Mouse (Mus musculus) intestine, embryonic 15.5 days (tissue): Measurements from ENCODE around the gene Stk19. TPM values are rescaled to one million over a fixed set of nuclear protein-coding genes. Genes with fewer than 3 reads are reported as not detected.

Experiments
- ATAC-seq: fragments of 200-750 bp; cut with Nextera tagmentation; 2 replicates; pipeline ENCODE4 v1.8.0; 2017; ENCODE audit warnings: moderate TSS enrichment, moderate library complexity
- H3K27ac ChIP-seq: fragments of 300-500 bp; sonication (generic); 2 replicates; pipeline ENCODE4 v1.5.1; 2015; ENCODE audit warnings: mild to moderate bottlenecking, inconsistent platforms
- H3K27me3 ChIP-seq: fragments of 300-500 bp; sonication (generic); replicated peaks from 2 replicates; pipeline ENCODE4 v1.6.1; 2015; ENCODE audit warnings: inconsistent platforms
- H3K36me3 ChIP-seq: fragments of 300-500 bp; sonication (generic); 2 replicates; pipeline ENCODE4 v1.6.1; 2015; ENCODE audit warnings: inconsistent platforms
- H3K4me1 ChIP-seq: fragments of 300-500 bp; sonication (generic); replicated peaks from 2 replicates; pipeline ENCODE4 v1.6.1; 2015; ENCODE audit warnings: inconsistent platforms
- H3K4me2 ChIP-seq: fragments of 300-500 bp; sonication (generic); replicated peaks from 2 replicates; pipeline ENCODE4 v1.6.1; 2015; ENCODE audit warnings: mild to moderate bottlenecking, inconsistent platforms
- H3K4me3 ChIP-seq: fragments of 300-500 bp; sonication (generic); replicated peaks from 2 replicates; pipeline ENCODE4 v1.5.1; 2015; ENCODE audit warnings: inconsistent platforms
- H3K9ac ChIP-seq: fragments of 300-500 bp; sonication (generic); 2 replicates; pipeline ENCODE4 v1.6.1; 2015; ENCODE audit warnings: inconsistent platforms
- H3K9me3 ChIP-seq: fragments of 300-500 bp; sonication (generic); 2 replicates; pipeline ENCODE4 v1.6.1; 2016; ENCODE audit warnings: inconsistent platforms
- WGBS: fragments of 180-500 bp; shearing (Covaris S2); methylation state at CpG from one replicate; pipeline ENCODE4 v1.1.7; 2015; 5-methylcytosine and 5-hydroxymethylcytosine counted together
- polyA plus RNA-seq: library from polyadenylated mRNA; unstranded; fragments of >200 nt; fragmentation: Nextera tagmentation; extraction: Ambion mirVana; gene quantifications from 2 replicates; pipeline ENCODE4 v1.2.1, GENCODE M21; 2015

Gene Stk19
- polyA plus RNA-seq: 25.1 and 30.3 TPM in 2 replicates

DNA sequence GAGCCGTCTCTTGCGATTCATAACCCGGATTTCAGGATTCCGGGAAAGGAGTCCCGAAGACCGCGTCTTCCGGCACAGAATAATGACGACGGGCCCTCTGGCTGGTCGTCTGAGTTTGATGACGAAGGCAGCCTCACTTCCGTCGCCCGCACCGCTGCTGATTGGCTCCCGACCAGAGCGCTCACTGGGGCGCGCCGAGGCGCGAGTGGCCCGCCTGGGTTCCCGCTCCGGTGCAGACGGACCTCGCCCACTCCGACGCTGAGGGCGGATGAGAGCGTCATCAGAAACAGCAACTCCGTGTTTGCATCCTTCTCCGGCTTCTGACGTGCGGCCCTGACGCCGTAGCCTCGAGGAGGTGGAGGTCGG, at the start of gene Stk19, which contains the start of gene Dxo:
TSS of gene Stk19 (minus strand) at position 90 of the 366 bp plus-strand sequence.
TSS of gene Dxo (plus strand) at position 164 of the 366 bp plus-strand sequence.
- H3K36me3 ChIP-seq: peaks cover 18% of the 10 kb centered on the region
- H3K4me3 ChIP-seq: peak within 1 kb of the TSS; percentile 70
- WGBS: under 1% methylated on average over 40 of the region's 40 CpGs
- H3K27me3 ChIP-seq: no peaks in the 10 kb centered on the region
- H3K4me2 ChIP-seq: peak within 1 kb of the TSS; percentile 97
- H3K9me3 ChIP-seq: no peaks in the 10 kb centered on the region
- peaks cover 22% of the 10 kb centered on the region for H3K4me1 ChIP-seq
- peak; percentile 97 for ATAC-seq
- peak within 1 kb of the TSS; percentile 45 for H3K27ac ChIP-seq
- H3K9ac ChIP-seq: peak within 1 kb of the TSS; percentile 72

DNA sequence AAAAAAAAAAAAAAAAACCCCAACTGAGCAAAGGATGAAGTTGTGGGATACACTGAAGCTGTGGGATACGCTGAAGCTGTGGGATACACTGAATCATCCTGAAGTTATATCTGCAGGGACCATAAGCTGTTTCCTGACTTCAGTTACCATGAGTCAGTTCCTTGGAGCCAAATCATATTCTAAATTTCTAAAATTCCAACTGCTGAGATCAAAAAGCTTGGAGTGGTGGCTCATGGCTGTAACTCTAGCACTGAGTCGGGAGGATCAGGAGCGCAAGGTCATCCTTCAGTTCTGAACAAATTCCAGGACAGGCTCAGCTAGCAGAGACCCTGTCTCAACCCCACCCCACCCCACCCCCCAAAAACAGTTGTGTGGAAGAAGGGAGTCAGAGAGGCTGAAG, 48.9 kb upstream of the Stk19 start:
- no peak overlapping the region for H3K9ac ChIP-seq
- 75% methylated on average over 3 of the region's 3 CpGs for WGBS
- H3K36me3 ChIP-seq: no peaks in the 10 kb centered on the region
- no peak overlapping the region for H3K4me2 ChIP-seq
- no peaks in the 10 kb centered on the region for H3K9me3 ChIP-seq
- H3K27ac ChIP-seq: no peak overlapping the region
- no peak overlapping the region for H3K4me3 ChIP-seq
- no peaks in the 10 kb centered on the region for H3K27me3 ChIP-seq
- ATAC-seq: no peak
- peaks cover 5% of the 10 kb centered on the region; the same call in 1 of the 2 replicates for H3K4me1 ChIP-seq

DNA sequence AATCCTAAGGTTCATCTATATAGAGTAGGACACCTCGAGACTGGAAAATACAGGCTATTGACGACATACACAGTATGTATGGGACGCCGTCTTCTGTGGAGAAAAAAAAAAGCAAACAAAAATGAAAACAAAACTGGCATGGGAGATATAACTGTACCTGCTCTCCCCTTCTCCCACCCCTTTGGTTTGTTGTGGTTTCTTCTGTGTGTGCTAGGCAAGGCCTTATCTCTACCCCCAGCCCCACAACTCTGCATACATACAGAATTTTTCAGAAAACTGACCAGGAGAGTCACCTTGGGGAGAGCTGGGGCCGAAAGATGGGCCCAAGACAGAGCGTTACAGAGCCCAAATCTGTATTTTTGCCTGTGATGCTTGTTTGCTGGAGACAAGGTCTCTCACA, 48.0 kb upstream of the Stk19 start:
- Histone ChIP-seq H3K27me3 (no peaks in the 10 kb centered on the region), H3K9me3 (no peaks in the 10 kb centered on the region), H3K4me3 (no peak overlapping the region), H3K4me2 (no peak overlapping the region), H3K27ac (no peak overlapping the region), H3K9ac (no peak overlapping the region), H3K36me3 (no peaks in the 10 kb centered on the region), H3K4me1 (peaks cover 9% of the 10 kb centered on the region; the same call in 1 of the 2 replicates)
- 84% methylated on average over 6 of the region's 6 CpGs for WGBS
- no peak for ATAC-seq

DNA sequence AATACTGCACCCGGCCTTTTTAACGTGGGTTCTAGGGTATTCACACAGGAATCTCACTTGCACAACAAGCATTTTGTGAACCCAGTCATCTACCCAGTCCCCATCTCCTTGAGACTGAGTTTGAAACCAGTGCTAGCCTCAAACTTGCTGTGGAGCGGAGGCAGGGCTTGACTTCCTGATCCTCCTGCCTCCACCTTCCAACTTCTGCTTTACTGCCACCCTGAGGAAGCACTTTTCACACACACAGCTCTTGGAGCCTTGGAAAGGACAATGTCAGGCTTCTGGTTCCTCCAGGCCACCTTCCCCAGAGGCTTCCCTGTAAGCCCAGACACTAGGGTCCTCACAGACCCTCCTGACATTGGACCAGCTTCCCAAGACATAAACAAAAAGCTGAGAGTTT, 46.6 kb upstream of the Stk19 start:
- no peak for ATAC-seq
- 74% methylated on average over 3 of the region's 3 CpGs for WGBS
- H3K9me3 ChIP-seq: no peaks in the 10 kb centered on the region
- H3K27me3 ChIP-seq: no peaks in the 10 kb centered on the region
- no peak overlapping the region for H3K9ac ChIP-seq
- H3K27ac ChIP-seq: no peak overlapping the region
- no peak overlapping the region for H3K4me3 ChIP-seq
- no peak overlapping the region for H3K4me2 ChIP-seq
- H3K4me1 ChIP-seq: peaks cover 12% of the 10 kb centered on the region; the same call in 1 of the 2 replicates
- no peaks in the 10 kb centered on the region for H3K36me3 ChIP-seq

DNA sequence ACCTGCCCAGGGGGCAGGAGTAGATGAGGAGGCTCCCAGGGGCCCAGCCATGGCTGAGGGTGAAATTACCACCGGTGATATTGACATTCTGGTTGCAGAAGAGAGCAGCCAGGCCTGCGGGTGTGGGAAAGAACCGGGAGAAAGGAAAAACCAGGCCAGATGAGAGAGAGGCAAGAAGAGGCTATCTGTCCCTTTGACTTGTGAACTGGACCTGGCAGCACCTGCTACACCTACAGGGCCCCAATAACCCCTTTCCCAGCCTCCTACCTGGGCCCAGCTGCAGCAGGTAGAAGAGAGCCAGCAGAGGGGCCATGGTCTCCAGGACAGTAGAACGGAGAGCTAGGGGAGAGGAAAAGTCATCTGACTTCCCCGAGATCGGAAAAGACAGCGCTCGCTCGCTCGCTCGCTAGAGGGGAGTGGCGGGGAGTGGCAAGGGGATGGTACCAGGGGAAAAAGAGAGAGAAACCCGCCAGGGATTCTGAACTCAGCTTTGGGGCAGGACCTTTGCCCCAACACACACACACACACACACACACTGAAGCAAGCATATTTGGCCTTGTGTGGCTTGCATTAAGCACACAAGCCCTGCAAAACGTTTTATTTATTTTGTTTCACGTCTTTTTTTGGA, 45.1 kb upstream of the Stk19 start, which contains the start of gene Gm20547:
TSS of gene Gm20547 (minus strand) at position 360 of the 628 bp plus-strand sequence.
- Histone ChIP-seq H3K9me3 (no peaks in the 10 kb centered on the region), H3K9ac (peak within 1 kb of the TSS; percentile 6), H3K27me3 (no peaks in the 10 kb centered on the region), H3K4me1 (peaks cover 12% of the 10 kb centered on the region; the same call in 1 of the 2 replicates), H3K36me3 (no peaks in the 10 kb centered on the region), H3K4me3 (peak within 1 kb of the TSS; percentile 19), H3K4me2 (peak within 1 kb of the TSS; percentile 57), H3K27ac (peak within 1 kb of the TSS; percentile 25)
- ATAC-seq: peak; percentile 75
- 9% methylated on average over 15 of the region's 15 CpGs for WGBS

DNA sequence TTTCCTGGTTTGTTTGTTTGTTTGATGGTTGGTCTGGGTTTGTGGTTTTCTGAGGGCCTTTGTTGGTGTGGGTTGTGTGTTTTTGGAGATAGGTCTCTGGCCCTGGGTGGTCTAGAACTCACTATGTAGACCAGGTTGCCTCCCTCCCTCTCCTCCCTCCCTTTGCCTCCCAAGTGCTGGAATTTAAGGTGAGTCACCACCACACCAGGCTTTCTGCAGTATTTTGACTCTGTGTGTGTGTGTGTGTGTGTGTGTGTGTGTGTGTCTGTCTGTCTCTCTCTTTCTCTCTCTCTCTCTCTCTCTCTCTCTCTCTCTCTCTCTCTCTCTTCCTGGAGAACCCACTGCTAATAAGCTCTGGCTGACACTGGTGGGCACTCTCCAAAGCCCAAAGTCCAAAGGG, 44.4 kb upstream of the Stk19 start:
- peak overlapping the region; percentile 6; the same call in 1 of the 2 replicates for H3K9ac ChIP-seq
- H3K9me3 ChIP-seq: no peaks in the 10 kb centered on the region
- no peaks in the 10 kb centered on the region for H3K36me3 ChIP-seq
- peak; percentile 34; the same call in 1 of the 2 replicates for ATAC-seq
- H3K4me3 ChIP-seq: no peak overlapping the region
- peak overlapping the region; percentile 25; the same call in 1 of the 2 replicates for H3K27ac ChIP-seq
- H3K4me2 ChIP-seq: peak overlapping the region; percentile 57
- no peaks in the 10 kb centered on the region for H3K27me3 ChIP-seq
- peaks cover 12% of the 10 kb centered on the region; the same call in 1 of the 2 replicates for H3K4me1 ChIP-seq

DNA sequence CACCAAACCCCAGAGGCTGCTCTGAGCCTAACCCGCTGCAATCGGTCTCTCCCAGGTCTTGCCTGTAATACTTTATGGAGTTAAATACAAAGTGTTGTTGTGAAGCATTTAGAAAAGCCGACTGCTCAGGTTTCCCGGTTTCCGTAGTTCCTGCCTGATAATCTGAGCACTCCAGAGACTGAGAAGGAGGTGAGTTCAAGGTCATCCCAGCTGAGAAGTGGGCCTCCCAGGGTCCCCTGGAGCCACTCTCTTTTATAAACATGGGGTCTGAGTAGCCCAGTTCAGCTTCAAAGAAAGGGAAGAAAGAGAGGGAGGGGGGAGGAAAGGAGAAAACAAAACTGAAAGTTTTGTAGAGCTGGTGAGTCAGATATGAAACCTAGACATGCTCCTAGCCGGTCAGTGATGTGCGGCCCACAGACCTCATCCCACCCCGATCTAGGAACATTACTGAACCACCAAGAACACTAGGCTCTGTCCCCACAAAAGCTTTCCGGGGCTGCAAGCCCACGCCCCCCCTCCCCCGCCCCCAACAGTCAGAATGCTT, 42.7 kb upstream of the Stk19 start, which contains the start of gene Zbtb12:
TSS of gene Zbtb12 (plus strand) at position 148 of the 544 bp plus-strand sequence.
- 59% methylated on average over 11 of the region's 11 CpGs for WGBS
- no peaks in the 10 kb centered on the region for H3K27me3 ChIP-seq
- ATAC-seq: no peak
- H3K9ac ChIP-seq: no peak within 1 kb of the TSS
- H3K4me3 ChIP-seq: no peak within 1 kb of the TSS
- H3K4me1 ChIP-seq: peaks cover 12% of the 10 kb centered on the region; the same call in 1 of the 2 replicates
- H3K36me3 ChIP-seq: no peaks in the 10 kb centered on the region
- no peaks in the 10 kb centered on the region for H3K9me3 ChIP-seq
- H3K27ac ChIP-seq: no peak within 1 kb of the TSS
- no peak within 1 kb of the TSS for H3K4me2 ChIP-seq

DNA sequence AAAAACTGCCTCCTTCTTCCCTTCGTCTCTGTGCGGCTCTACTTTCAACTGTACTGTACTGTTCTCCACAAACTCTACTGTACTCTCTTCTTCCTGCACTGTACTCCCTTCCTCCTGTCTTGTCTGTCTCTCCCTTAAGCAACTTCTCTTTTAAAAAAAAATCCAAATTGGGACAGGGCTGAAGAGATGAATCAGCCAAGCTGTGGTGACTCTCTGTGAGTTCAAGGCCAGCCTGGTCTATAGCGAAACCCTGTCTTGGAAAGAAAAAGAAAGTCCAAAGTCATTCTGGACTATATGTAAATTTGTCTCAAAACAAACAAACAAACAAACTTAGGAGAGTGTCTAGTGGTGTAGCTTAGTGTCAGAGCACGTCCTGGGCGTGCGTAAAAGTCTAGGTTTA, 37.6 kb upstream of the Stk19 start:
- H3K27me3 ChIP-seq: no peaks in the 10 kb centered on the region
- H3K36me3 ChIP-seq: no peaks in the 10 kb centered on the region
- no peak for ATAC-seq
- no peak overlapping the region for H3K9ac ChIP-seq
- H3K4me3 ChIP-seq: no peak overlapping the region
- no peaks in the 10 kb centered on the region for H3K9me3 ChIP-seq
- H3K4me1 ChIP-seq: no peaks in the 10 kb centered on the region
- no peak overlapping the region for H3K27ac ChIP-seq
- H3K4me2 ChIP-seq: no peak overlapping the region
- 80% methylated on average over 6 of the region's 6 CpGs for WGBS

DNA sequence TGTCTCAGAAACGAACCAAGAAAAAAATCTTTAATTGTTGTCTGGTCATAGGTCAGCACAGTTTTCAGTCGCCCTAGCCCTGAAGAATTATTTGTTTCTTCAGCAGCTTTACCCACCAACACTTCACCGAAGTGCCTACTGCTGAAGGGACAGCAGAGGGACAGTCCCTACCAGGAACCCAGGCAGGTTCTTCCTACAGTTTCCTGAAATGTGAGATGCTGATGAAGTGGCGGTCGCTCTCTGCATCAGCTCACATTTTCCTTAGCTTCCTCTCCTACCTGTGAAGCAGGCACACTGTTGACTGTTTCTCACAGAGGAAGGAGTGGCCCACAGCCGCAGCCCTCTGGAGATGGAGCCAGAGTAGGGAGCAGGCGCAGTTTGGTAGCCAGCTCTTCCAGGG, 29.2 kb upstream of the Stk19 start:
- WGBS: 48% methylated on average over 7 of the region's 7 CpGs
- no peak overlapping the region for H3K27ac ChIP-seq
- no peaks in the 10 kb centered on the region for H3K36me3 ChIP-seq
- H3K4me2 ChIP-seq: no peak overlapping the region
- H3K27me3 ChIP-seq: no peaks in the 10 kb centered on the region
- no peak for ATAC-seq
- no peak overlapping the region for H3K9ac ChIP-seq
- H3K4me3 ChIP-seq: no peak overlapping the region
- H3K4me1 ChIP-seq: no peaks in the 10 kb centered on the region; the same call in 1 of the 2 replicates
- H3K9me3 ChIP-seq: no peaks in the 10 kb centered on the region

DNA sequence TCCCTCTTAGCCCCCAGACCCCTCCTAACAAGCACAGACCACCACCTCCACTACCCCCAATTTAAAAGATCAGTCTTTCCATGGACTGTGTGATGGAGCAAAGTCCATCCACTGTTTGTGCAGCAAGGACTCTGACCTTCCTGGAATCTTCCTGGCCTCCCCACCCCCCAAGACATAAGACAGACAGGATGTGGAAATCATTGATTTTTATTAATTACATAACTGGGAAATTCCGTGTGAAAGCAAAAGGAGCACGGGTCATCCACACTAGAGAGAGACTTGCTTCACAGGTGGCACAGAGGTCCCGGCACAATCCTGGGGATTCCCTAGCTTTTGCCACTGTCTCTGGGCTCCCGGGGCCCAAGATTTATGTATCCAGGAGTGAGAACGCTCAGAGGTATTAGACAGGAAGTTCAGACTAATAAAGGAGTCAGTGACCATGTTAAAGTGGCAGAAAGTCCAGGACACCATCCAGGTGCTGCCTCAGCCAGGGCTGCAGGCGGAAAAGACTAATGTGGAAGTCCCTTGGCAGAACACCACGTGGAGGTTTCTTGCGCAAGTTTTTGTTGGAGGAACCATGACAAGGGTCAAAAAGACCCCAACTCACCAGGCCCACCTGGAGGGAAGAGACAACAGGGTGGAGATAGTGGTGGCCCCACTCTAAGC, 25.8 kb upstream of the Stk19 start, which contains the start of gene Cfb:
TSS of gene Cfb (minus strand) at position 103 of the 666 bp plus-strand sequence.
- Histone ChIP-seq H3K4me2 (peak within 1 kb of the TSS; percentile 53), H3K4me3 (peak within 1 kb of the TSS; percentile 23), H3K36me3 (no peaks in the 10 kb centered on the region), H3K9ac (peak within 1 kb of the TSS; percentile 24; the same call in 1 of the 2 replicates), H3K27me3 (no peaks in the 10 kb centered on the region), H3K4me1 (no peaks in the 10 kb centered on the region; the same call in 1 of the 2 replicates), H3K27ac (peak within 1 kb of the TSS; percentile 79), H3K9me3 (no peaks in the 10 kb centered on the region)
- ATAC-seq: peak; percentile 80
- 34% methylated on average over 8 of the region's 8 CpGs for WGBS

DNA sequence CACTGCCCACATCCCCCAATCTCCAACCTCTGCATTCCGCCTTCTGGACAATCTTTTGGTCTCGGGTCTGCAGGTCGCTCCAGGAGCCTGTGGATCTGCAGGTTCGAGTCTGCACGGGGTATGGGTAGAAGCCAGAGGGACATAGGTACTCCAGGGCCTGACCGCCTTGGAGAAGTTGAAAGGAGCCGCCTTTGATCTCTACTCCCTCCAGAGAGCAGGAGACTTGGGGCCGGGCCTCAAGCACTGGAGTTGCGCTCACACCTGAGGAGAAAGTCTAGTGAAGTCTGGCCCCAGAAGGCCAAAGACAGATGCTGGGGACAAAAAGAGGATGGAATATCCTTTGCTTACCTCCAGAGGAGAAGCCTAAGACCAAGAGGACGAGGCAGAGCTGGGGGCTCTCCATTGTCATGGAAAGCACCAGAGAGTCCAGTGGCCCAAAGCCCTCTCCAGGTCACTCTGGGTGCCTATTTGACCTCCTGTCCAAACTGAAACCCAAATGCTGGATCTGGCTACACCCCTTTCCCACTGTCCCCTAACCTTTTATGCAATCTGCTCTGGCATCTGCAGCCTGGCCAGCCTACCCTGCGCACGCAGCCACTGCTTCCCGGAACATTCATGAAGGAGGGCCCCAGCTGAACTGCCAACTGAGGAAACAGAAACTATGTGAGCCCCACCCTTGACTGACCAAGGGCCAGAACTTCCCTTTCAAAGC, 25.1 kb upstream of the Stk19 start:
- Histone ChIP-seq H3K9ac (peak overlapping the region; percentile 24; the same call in 1 of the 2 replicates), H3K36me3 (peaks cover under 1% of the 10 kb centered on the region; the same call in 1 of the 2 replicates), H3K4me3 (peak overlapping the region; percentile 23), H3K4me1 (no peaks in the 10 kb centered on the region; the same call in 1 of the 2 replicates), H3K27ac (peak overlapping the region; percentile 79), H3K4me2 (peak overlapping the region; percentile 53), H3K27me3 (no peaks in the 10 kb centered on the region), H3K9me3 (no peaks in the 10 kb centered on the region)
- peak; percentile 79 for ATAC-seq
- 53% methylated on average over 13 of the region's 13 CpGs for WGBS
